Mouse (Mus musculus) CD4-positive, CD25-positive, alpha-beta regulatory T cell, adult 4 months (primary cell): ENCODE data around the gene Ndufs1. TPM values are rescaled to one million over a fixed set of nuclear protein-coding genes. Genes with fewer than 3 reads are reported as not detected.
"Not testable (repeated sequence)": the region's sequence is repeated elsewhere in the genome, so short reads cannot be mapped to it uniquely, and the experiment has no call there.

Source experiments
- ATAC-seq: one replicate; pipeline ENCODE4 v1.8.0; 2017
- polyA plus RNA-seq, 2 experiments: library from polyadenylated mRNA; unstranded; fragments of 100-300 nt; shearing (Covaris generic); gene quantifications; one replicate each; pipeline ENCODE4 v1.2.1; 2017

Ndufs1 gene
- polyA plus RNA-seq, 2 experiments from 2014 or later: 110 to 114 TPM

- peak; percentile 33 for ATAC-seq
These were observed 6.1 kb upstream of the Ndufs1 start for GRCm38 (mm10) chr1:63182636-63183270.

- no peak for ATAC-seq
These were observed 5.6 kb upstream of the Ndufs1 start for GRCm38 (mm10) chr1:63182212-63182611.

DNA sequence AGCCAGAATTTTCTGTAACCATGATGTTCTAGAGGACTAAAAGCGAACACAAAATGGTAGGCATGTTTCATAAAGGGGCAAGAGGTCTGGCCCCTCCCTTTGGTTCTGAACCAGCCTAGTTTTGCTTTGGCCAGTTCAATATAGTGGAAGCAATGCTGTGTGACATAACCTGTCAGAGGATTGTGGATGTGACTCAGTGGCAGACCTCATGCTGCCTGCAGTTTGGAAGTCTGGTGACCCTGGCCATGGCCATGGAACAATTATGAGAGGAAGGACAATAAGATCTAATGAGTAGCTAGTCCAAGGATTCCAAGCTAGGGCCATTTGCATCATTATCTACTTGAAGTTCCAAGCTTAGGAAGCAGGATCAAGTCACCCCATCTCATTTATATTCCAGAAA, 4.8 kb upstream of the Ndufs1 start:
- ATAC-seq: no peak

DNA sequence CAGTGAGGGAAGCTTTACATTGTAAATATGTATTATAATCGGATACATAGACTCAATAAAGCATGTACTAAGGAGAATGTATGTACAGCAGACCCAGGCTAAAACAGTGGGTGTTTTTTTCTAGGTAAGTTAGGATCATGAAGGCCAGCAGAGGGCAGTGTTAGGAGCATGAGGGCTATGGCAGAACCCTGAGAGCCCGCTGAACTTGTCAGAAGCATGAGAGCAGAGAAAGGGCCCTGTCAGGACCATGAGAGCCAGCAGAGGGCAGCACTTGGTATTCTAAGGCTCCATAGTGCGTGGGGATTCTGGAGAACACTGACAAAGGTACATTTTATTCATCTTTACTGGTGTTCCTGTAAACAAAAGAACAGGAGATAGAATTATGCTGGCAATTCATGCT, 4.4 kb upstream of the Ndufs1 start:
- ATAC-seq: peak; percentile 75

DNA sequence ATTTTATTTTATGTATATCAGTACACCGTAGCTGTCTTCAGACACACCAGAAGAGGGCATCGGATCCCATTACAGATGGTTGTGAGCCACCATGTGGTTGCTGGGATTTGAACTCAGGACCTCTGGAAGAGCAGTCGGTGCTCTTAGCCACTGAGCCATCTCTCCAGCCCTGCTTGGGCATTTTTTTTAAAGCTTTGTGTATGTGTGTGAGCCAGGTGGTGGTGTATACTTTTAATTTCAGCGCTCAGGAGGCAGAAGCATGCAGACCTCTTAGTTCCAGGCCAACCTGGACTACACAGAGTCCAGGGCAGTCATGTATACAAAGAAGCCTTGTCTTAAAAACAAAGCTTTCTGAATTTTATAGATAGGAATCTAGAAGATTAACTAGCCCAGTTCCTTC, 3.9 kb upstream of the Ndufs1 start:
- ATAC-seq: not testable (repeated sequence)

DNA sequence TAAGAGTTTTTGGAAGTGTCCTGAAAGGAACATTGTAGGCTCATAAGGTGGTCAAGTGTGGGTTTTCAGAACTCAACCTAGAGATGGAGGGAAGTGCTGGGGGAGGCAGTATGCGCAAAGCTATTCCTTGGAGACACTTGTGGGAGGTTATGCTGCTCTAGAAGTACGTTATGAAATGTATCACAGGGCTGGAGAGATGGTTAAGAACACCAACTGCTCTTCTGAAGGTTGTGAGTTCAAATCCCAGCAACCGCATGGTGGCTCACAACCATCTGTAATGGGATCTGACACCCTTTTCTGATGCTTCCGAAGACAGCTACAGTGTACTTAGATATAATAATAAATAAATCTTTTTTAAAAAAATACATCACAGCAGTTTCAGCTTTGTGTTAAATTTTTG, 3.5 kb upstream of the Ndufs1 start:
- no peak for ATAC-seq

DNA sequence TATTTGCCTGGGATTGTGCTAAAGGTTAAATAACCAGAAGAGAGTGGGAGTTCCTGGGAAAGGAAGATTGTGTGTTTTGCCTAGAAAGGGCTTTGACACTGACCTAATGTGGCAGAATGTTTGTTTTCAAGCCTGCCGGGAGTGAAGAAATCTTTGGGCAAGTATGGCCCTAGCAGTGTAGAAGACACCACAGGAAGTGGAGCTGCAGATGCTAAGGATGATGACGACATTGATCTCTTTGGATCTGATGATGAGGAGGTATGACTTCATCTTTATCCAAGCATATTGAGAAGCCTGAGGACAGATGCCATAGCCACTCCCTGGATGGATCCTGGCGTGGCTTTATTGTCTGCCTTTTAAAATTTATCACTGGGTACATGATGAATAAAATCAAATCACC, 1.7 kb upstream of the Ndufs1 start:
- ATAC-seq: no peak

DNA sequence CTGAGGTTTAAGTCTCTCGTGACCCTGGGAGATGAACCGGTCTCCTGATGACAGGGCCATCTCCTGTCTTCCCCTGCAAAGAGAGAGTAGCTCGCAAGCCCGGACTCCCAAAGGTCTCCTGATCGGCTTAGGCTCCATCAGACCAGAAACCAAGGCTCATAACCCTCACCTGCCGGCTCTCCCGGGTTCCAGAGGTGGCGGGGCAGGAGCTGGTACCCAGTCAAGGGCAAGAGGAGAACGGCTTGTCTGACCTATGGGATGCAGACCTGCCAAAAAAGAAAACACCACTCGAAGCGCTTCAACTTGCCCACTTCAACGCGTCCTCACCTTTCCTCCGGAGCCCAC, 402 bp downstream of the Ndufs1 start:
- peak; percentile 18 for ATAC-seq

DNA sequence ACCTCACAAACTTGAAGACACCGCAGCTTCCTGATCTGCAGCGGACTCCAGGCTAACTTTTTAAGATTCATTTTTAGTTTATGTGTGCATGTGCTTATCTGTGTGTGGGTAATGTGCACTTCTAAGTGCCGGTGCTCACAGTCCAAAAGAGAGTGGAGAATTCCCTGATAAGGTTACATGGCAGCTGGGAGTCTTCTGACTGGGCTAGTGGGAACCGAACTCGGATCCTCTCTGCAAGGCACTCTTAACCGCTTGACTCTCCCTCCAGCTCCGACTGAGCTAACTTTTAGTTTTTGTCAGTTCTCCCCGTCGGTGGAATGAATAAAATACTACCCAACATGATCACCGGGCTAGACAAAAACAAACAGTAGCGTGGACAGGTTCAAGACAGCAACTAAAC, 780 bp downstream of the Ndufs1 start:
- ATAC-seq: no peak

DNA sequence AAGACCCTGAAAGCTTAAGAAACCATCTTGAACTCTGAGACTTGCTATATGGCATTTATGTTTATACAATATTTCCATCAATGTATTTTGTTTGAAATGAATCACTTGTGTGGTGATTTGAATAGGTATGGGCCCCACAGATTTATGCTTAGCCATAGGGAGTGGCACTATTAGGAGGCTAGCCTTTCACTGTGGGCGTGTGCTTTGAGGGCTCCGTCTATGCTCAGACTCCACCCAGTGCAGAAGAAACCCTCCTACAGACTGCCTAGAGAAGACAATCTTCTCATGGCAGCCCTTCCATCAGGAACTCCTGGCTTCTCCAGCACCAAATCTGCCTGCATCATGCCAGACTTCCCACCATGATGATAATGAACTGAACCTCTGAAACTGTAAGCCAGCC, 8.0 kb downstream of the Ndufs1 start:
- no peak for ATAC-seq

DNA sequence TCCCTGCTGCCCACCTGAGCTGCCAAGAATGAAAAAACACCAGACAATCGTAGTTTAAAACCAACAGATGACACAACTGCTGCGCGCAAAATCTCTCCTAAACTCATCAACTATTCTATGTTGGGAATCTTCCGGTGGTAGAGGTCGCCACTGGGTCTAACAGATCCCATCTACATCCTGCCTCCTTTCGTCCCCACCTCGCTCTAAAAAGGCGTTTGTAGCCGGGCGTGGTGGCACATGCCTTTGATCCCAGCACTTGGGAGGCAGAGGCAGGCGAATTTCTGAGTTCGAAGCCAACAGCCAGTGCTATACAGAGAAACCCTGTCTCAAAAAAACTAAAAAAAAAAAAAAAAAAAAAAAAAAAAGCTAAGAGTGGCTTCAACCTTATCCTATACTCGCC, 36.4 kb downstream of the Ndufs1 start:
- no peak for ATAC-seq

DNA sequence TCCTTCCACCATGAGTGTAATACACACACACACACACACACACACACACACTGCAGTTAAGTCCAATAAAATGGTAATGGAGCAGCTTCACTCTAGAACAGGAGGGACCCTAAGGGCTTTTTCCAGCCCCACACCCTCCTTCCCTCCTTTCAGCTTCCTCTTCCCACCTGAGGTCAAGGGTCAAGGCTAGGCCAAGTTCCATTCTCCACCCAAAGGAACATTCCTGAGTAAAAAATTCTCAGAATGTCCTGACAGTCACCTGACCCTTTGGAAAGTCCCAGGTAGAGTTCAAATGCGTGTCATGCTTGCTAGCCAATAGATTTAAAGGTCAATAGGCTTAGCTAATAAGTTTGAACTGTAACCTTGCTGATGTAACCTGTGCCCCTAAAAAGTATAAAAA, 38.0 kb downstream of the Ndufs1 start:
- not testable (repeated sequence) for ATAC-seq

- no peak for ATAC-seq
These were observed 38.7 kb downstream of the Ndufs1 start for GRCm38 (mm10) chr1:63137971-63138370.

DNA sequence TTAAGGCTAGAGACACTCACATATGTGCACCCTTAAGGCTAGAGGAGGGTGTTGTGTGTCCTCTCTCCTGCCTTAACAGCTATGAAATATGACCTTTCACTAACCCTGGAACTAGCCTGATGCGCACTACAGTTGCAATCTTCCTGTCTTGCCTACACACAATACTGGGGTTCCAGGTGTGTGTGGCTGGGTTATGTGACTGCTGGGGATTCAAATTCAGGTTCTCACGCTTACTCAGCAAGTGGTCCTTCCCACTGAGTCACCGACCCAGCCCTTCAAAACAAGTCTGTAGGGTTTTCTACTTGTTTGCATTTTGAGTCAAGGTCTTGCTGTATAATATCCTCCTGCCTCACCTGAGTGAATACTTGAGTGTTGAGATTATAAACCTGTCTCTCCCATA, 42.1 kb downstream of the Ndufs1 start:
- no peak for ATAC-seq

DNA sequence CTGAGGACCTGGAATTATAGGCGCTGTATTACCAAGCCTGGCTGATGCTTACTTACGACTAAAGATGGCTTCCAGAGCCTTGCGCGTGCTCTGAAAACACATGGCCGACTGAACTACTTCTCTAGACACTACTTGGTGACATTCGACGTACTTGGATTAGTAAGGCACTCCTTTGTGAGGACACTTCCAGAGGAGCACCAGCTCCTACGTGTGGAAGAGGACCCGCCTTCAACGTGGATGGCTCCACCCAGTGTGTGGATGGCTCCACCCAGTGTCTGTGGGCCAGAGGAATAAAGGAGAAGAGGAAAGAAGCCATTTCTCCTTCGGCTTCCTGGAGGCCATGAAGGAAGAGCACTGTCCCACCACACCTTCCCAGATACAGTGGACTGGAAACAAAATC, 44.9 kb downstream of the Ndufs1 start:
- ATAC-seq: no peak

DNA sequence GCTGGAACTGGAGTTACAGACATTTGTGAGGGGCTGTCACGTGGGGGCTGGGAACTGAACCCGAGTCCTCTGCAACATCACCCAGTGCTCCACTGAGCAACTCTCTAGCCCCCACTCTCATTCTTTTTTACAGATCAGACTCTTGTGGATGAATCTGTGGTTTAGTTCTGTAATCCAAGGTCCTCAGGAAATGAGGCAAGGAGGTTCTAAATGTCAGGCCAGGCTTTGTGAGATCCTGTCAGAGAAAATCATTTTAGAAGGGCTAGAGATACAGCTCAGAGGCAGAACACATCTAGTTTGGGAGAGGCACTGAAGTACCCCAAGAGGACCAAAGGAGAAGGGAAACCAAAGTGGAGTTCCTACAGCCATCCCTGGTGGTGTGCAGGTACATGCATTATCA, 45.8 kb downstream of the Ndufs1 start:
- no peak for ATAC-seq

- peak; percentile 67 for ATAC-seq
These were observed 46.6 kb downstream of the Ndufs1 start for GRCm38 (mm10) chr1:63129857-63130690.

DNA sequence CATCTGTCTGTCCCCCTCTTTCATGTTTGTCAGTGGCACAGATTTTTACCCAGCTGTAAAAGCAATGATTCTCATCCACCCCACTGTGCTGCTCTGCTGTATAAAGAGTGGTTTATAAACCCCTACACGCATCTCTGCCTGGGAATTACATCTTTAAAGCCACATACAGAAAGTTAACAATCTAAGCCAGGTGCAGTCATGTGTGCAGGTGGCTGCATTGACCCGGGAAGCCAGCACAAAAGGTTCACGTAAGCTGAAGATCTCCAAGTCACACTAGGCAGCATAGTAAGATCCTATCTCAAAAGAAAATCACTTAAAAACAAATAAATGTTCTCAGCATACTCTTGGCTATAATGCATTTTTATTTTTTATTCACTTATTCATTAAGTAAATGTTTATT, 47.4 kb downstream of the Ndufs1 start:
- ATAC-seq: no peak

DNA sequence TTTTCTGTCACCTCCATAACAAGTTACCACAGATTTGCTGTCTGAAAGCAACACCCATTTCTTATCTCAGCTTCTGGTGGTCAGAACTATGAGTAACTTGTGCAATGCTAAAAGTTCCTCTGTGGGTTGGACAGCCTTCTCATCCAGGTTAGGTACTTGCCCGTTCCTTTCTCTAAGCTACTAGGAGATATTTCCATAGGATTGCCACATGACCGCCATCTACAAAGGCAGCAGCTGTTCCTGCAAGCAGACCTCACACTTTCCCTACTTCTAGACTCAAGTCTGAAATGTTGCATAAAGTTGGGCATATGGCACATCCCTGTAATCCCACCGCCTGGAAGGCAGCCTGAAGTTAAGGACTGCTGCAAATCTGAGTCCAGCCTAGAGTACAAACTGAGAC, 50.4 kb downstream of the Ndufs1 start:
- ATAC-seq: no peak

DNA sequence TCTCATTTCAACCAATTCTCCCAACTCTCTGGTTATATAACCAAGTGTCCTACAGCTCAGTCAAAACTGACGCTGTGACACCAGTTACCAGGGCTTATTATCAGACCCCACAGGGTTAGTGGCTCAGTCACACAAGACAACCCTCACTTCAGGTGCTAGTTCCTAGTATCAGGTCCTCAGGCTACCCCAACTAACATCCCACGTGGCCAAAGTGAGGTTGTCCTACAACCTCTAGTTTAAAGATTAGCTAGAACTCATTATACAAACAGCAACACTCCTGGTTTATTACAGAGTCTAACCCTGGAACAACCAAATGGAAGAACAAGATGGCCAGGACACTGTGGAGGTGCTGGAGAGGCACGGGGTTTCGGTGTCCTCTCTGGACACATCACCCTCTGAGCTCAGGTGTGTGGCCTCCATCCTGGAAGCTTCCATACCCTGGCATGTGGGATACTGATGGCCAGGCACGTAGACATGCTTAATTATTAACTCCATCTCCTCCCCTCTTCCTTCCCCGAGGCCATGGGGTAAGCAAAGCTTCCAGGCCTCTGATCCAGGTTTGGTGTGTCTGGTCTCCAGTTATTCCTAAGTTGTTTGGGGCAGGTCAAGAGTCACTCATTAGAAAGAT, 52.7 kb downstream of the Ndufs1 start:
- no peak for ATAC-seq

- no peak for ATAC-seq
These were observed 54.6 kb downstream of the Ndufs1 start for GRCm38 (mm10) chr1:63122005-63122404.

- ATAC-seq: no peak
These were observed 56.3 kb downstream of the Ndufs1 start for GRCm38 (mm10) chr1:63120382-63120781.

DNA sequence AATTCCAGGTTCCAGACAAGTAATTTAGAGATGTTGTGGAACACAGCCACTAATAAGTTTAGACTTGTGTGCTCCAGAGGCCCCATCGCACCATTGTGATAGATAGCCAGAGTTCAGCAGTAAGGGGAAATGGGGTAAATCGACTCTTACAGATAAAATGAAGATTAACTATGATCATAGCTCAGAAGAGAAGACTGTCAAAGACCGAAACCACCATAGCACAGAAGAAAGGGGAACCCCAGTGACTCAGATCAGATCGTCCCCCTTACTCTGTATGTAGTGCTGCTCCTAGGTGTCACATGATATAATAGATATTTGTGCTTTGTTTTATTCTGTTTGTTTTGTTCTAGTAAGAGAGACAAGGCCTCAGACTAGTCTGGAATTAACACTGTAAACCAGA, 57.0 kb downstream of the Ndufs1 start:
- peak; percentile 95 for ATAC-seq

- ATAC-seq: no peak
These were observed 61.1 kb downstream of the Ndufs1 start for GRCm38 (mm10) chr1:63115540-63115939.
